Mouse (Mus musculus) stomach, embryonic 14.5 days (tissue): Measurements from ENCODE around the gene Smg9. TPM values are rescaled to one million over a fixed set of nuclear protein-coding genes. Genes with fewer than 3 reads are reported as not detected.

Experiments used
- ATAC-seq: fragments of 200-750 bp; cut with Nextera tagmentation; 2 replicates; pipeline ENCODE4 v1.8.0; 2017; ENCODE audit warnings: low read depth, moderate TSS enrichment; ENCODE audit not compliant: insufficient number of reproducible peaks, insufficient read depth, low FRiP score
- H3K27ac ChIP-seq: fragments of 300-500 bp; sonication (generic); 2 replicates; pipeline ENCODE4 v1.5.1; 2014; ENCODE audit warnings: mild to moderate bottlenecking, low read length, moderate library complexity, mixed read lengths
- H3K27me3 ChIP-seq: fragments of 300-500 bp; sonication (generic); 2 replicates; pipeline ENCODE4 v1.6.1; 2014; ENCODE audit warnings: low read length, control low read depth, mixed read lengths; ENCODE audit not compliant: control insufficient read depth, insufficient read depth
- H3K36me3 ChIP-seq: fragments of 300-500 bp; sonication (generic); 2 replicates; pipeline ENCODE4 v1.6.1; 2014; ENCODE audit warnings: mild to moderate bottlenecking, control low read depth, low read length, moderate library complexity, mixed read lengths; ENCODE audit not compliant: control insufficient read depth, insufficient read depth
- H3K4me1 ChIP-seq: fragments of 300-500 bp; sonication (generic); 2 replicates; pipeline ENCODE4 v1.6.1; 2014; ENCODE audit warnings: low read length, control low read depth, mixed read lengths; ENCODE audit not compliant: control insufficient read depth, insufficient read depth
- H3K4me2 ChIP-seq: fragments of 300-500 bp; sonication (generic); replicated peaks from 2 replicates; pipeline ENCODE4 v1.6.1; 2014; ENCODE audit warnings: low read depth, low read length, control low read depth
- H3K4me3 ChIP-seq: fragments of 300-500 bp; sonication (generic); 2 replicates; pipeline ENCODE4 v1.5.1; 2014; ENCODE audit warnings: low read depth, low read length, control low read depth
- H3K9ac ChIP-seq: fragments of 300-500 bp; sonication (generic); replicated peaks from 2 replicates; pipeline ENCODE4 v1.6.1; 2014; ENCODE audit warnings: low read depth, mild to moderate bottlenecking, control low read depth, low read length, moderate library complexity, mixed read lengths
- H3K9me3 ChIP-seq: fragments of 300-500 bp; sonication (generic); 2 replicates; pipeline ENCODE4 v1.6.1; 2016; ENCODE audit warnings: low read depth, low read length, control low read depth; ENCODE audit not compliant: control insufficient read depth
- WGBS: fragments of 180-500 bp; shearing (Covaris S2); extraction: QIAGEN DNeasy Blood & Tissue Kit; methylation state at CpG from one replicate; pipeline ENCODE4 v1.1.7; 2014; 5-methylcytosine and 5-hydroxymethylcytosine counted together
- polyA plus RNA-seq: library from polyadenylated mRNA; unstranded; fragments of >200 nt; fragmentation: Nextera tagmentation; extraction: Ambion mirVana; gene quantifications from 2 replicates; pipeline ENCODE4 v1.2.1, GENCODE M21; 2014

Smg9 gene
- polyA plus RNA-seq, 1 experiment from 2014 or later = 26.6 TPM

GRCm38 (mm10) chr7:24445266-24445926 lies 46.0 kb downstream of the Smg9 start:
- H3K9me3 ChIP-seq = no peaks in the 10 kb centered on the region
- no peaks in the 10 kb centered on the region for H3K4me1 ChIP-seq
- H3K27ac ChIP-seq = no peak overlapping the region
- H3K4me2 ChIP-seq = no peak overlapping the region
- no peak for ATAC-seq
- H3K27me3 ChIP-seq = no peaks in the 10 kb centered on the region
- H3K9ac ChIP-seq = no peak overlapping the region
- H3K36me3 ChIP-seq = no peaks in the 10 kb centered on the region
- no peak overlapping the region for H3K4me3 ChIP-seq
- whole genome bisulfite sequencing = 87% methylated on average over 9 of the region's 9 CpGs

DNA sequence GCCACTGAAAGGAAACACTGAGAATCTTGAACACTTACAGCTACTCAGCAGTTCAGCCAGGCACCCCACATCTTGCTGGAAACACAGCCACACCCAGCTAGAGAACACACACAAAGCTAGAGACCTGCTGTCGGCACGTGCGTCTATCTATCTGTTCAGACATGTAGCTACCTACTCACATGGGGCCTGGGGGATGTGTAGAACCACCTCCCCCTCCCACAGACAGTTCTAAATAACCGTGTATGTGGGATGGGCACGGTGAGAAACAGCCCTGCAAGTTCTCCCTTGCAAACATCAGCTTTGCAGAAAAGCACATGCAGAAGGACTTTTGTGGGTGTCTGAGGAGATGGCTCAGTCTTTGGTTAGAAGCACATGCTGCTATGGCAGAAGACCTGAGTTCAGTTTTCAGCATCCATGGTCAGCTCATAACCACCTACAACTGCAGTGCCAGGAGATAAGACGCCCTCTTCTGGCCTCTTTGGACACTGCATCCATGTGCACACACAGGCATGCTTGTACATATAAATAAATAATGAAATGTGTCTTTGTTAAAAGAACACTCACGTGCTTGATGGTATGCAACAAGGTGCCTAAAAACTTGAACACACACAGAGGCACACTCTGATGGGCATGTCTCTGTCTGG lies 47.4 kb downstream of the Smg9 start:
- H3K9me3 ChIP-seq = no peaks in the 10 kb centered on the region
- WGBS = 59% methylated on average over 7 of the region's 7 CpGs

DNA sequence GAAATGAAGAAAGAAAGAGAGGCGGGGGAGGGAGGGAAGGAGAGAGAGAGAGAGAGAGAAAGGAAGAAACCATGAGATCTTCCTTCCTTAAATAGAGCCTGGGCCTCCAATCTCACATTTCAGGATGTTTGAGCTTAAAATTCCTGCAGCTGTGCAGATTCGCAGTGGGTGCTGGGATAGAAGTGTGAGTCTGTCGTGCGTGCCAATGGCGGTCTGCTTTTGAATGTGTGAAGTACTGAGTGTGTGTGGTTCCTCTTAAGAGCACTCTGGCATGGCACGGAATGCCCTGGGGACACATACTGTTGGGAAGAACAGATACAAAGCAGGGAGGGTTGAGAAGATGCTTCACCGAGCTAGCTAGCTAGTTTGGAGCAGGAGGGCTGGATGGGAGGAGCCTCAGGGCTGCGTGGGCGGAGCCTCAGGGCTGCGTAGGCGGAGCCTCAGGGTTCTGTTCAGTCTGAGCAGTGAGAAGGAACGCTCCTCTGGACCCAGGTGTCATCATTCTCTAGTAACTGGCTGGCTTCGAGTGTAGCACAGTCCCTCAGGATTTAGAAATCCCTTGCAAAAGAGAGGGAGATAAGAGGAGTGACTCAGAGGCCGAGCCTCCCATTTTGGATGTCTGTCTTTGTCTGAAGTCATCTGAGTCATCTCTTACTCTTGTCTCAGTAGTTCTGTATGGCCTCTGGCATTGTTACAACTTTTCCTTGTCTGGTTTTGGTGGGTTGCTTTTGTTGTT lies 49.5 kb downstream of the Smg9 start:
- no peak overlapping the region for H3K9ac ChIP-seq
- 0 out of 2 replicates have a peak, but pooled peaks cover 3% of the 10 kb centered on the region for H3K4me1 ChIP-seq
- H3K9me3 ChIP-seq = no peaks in the 10 kb centered on the region
- H3K27me3 ChIP-seq = no peaks in the 10 kb centered on the region
- H3K4me3 ChIP-seq = no peak overlapping the region
- no peak overlapping the region for H3K27ac ChIP-seq
- no peak overlapping the region for H3K4me2 ChIP-seq
- peak; percentile 42; the same call in 1 of the 2 replicates for ATAC-seq
- no peaks in the 10 kb centered on the region for H3K36me3 ChIP-seq
- WGBS = 58% methylated on average over 14 of the region's 14 CpGs

More for the DNA sequence above, 47.4 kb downstream of the Smg9 start:
- no peak for ATAC-seq
- H3K36me3 ChIP-seq = no peaks in the 10 kb centered on the region
- H3K9ac ChIP-seq = no peak overlapping the region
- no peak overlapping the region for H3K4me2 ChIP-seq
- H3K27me3 ChIP-seq = no peaks in the 10 kb centered on the region
- no peak overlapping the region for H3K27ac ChIP-seq
- no peak overlapping the region for H3K4me3 ChIP-seq
- no peaks in the 10 kb centered on the region for H3K4me1 ChIP-seq

- no peak for ATAC-seq
- Histone ChIP-seq H3K36me3 (no peaks in the 10 kb centered on the region), H3K9ac (no peak overlapping the region), H3K4me2 (no peak overlapping the region), H3K27ac (no peak overlapping the region), H3K4me3 (no peak overlapping the region), H3K4me1 (0 out of 2 replicates have a peak, but pooled peaks cover 3% of the 10 kb centered on the region), H3K27me3 (no peaks in the 10 kb centered on the region), H3K9me3 (no peaks in the 10 kb centered on the region)
- 58% methylated on average over 9 of the region's 9 CpGs for WGBS
Observed at GRCm38 (mm10) chr7:24450585-24451017, 51.2 kb downstream of the Smg9 start.

- Histone ChIP-seq H3K4me2 (no peak within 1 kb of the TSS), H3K27me3 (no peaks in the 10 kb centered on the region), H3K27ac (no peak within 1 kb of the TSS), H3K9me3 (no peaks in the 10 kb centered on the region), H3K4me1 (0 out of 2 replicates have a peak, but pooled peaks cover 3% of the 10 kb centered on the region), H3K4me3 (no peak within 1 kb of the TSS), H3K9ac (no peak within 1 kb of the TSS), H3K36me3 (no peaks in the 10 kb centered on the region)
- ATAC-seq = no peak
- 75% methylated on average over 9 of the region's 9 CpGs for WGBS
Observed at GRCm38 (mm10) chr7:24451855-24452311, 52.5 kb downstream of the Smg9 start, which contains the start of gene Irgc1. Gene Irgc1, minus strand, starts transcription at chr7:24452297.

GRCm38 (mm10) chr7:24454199-24454598 lies 54.8 kb downstream of the Smg9 start:
- Histone ChIP-seq H3K36me3 (no peaks in the 10 kb centered on the region), H3K27me3 (no peaks in the 10 kb centered on the region), H3K9me3 (no peaks in the 10 kb centered on the region), H3K4me1 (0 out of 2 replicates have a peak, but pooled peaks cover 3% of the 10 kb centered on the region), H3K9ac (no peak overlapping the region), H3K27ac (no peak overlapping the region), H3K4me3 (no peak overlapping the region), H3K4me2 (no peak overlapping the region)
- 80% methylated on average over 2 of the region's 2 CpGs for WGBS
- ATAC-seq = no peak

DNA sequence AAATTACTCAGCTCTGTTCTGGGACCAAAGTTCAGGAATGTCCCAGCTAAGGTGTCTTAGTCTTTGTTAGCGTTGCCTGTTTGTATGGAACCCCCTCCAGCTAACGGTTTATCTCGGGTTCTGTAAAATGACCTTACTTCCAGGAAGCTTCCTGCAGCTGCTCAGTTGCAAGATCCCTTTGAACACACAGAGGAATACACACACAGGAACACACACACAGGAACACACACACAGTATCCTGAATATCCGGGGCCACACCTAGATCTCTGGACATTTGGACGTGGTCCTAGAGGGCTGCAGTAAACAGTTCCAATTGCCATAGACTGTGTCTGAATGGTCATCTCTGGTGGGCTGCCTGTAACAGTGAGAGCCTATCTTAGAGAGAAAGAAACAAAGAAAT lies 56.3 kb downstream of the Smg9 start:
- H3K4me2 ChIP-seq = no peak overlapping the region
- H3K9me3 ChIP-seq = no peaks in the 10 kb centered on the region
- no peak for ATAC-seq
- H3K4me1 ChIP-seq = 0 out of 2 replicates have a peak, but pooled peaks cover 3% of the 10 kb centered on the region
- no peaks in the 10 kb centered on the region for H3K27me3 ChIP-seq
- no peak overlapping the region for H3K27ac ChIP-seq
- H3K36me3 ChIP-seq = no peaks in the 10 kb centered on the region
- 80% methylated on average over 5 of the region's 5 CpGs for WGBS
- H3K9ac ChIP-seq = no peak overlapping the region
- H3K4me3 ChIP-seq = no peak overlapping the region

GRCm38 (mm10) chr7:24457726-24458370 lies 58.4 kb downstream of the Smg9 start:
- Histone ChIP-seq H3K27me3 (no peaks in the 10 kb centered on the region), H3K9ac (no peak overlapping the region)
- WGBS = 57% methylated on average over 10 of the region's 10 CpGs

More at GRCm38 (mm10) chr7:24457726-24458370, 58.4 kb downstream of the Smg9 start:
- Histone ChIP-seq H3K27ac (no peak overlapping the region), H3K4me1 (peaks cover 9% of the 10 kb centered on the region; the same call in 1 of the 2 replicates), H3K36me3 (no peaks in the 10 kb centered on the region), H3K4me2 (no peak overlapping the region), H3K9me3 (no peaks in the 10 kb centered on the region), H3K4me3 (no peak overlapping the region)
- ATAC-seq = no peak
